Mouse (Mus musculus) limb, embryonic 15.5 days (tissue): ENCODE data around the gene Glyctk. TPM values are rescaled to one million over a fixed set of nuclear protein-coding genes. Genes with fewer than 3 reads are reported as not detected.

Source experiments
- microRNA counts: library from miRNA; unstranded; fragments of <30 nt; microRNA quantifications from one replicate; lab custom pipeline; 2016
- microRNA-seq: library from miRNA; unstranded; fragments of <30 nt; microRNA quantifications from one replicate; pipeline ENCODE4, GENCODE M21; 2016
- polyA plus RNA-seq: library from polyadenylated mRNA; unstranded; fragments of >200 nt; fragmentation: Nextera tagmentation; extraction: Ambion mirVana; gene quantifications from 2 replicates; pipeline ENCODE4 v1.2.1, GENCODE M21; 2015

Glyctk gene
- polyA plus RNA-seq, 1 experiment from 2014 or later = 2.5 TPM

MicroRNAs encoded within 50 kb of the gene (microRNA counts, 519-probe panel; counts per million panel counts)
- microRNA mmu-let-7g (lab: Ali Mortazavi, UCI) = 4,547 counts per million, percentile 97 among the panel's probes with 10 or more counts

Small RNA genes lying within 50 kb of the gene (microRNA-seq; reads per million reads assigned to microRNA genes)
- gene Mir135a-1 (1.8 reads per million), gene Mirlet7g (50,933 reads per million, percentile 99 among the genes with 10 or more reads in this experiment)

Other genes with a start within 250 kb of the Glyctk start
- gene Col6a5, start 197.5 kb downstream of the Glyctk start, polyA plus RNA-seq = 0.56 and 0.60 TPM in 2 replicates
- gene Col6a4, start 61.4 kb downstream of the Glyctk start, polyA plus RNA-seq = 0.26 and 0.47 TPM in 2 replicates
- gene Wdr82, start 12.8 kb upstream of the Glyctk start, polyA plus RNA-seq = 23.5 and 29.2 TPM in 2 replicates
- 48.6 and 52.2 TPM in 2 replicates for gene Ppm1m, start 41.6 kb upstream of the Glyctk start, polyA plus RNA-seq
- 60.0 and 68.5 TPM in 2 replicates for gene Twf2, start 45.0 kb upstream of the Glyctk start, polyA plus RNA-seq
- gene Tlr9, start 64.5 kb upstream of the Glyctk start, polyA plus RNA-seq = 0.07 and 0.12 TPM in 2 replicates
- gene Alas1, start 90.5 kb upstream of the Glyctk start, polyA plus RNA-seq = 100 and 110 TPM in 2 replicates
- 19.1 and 21.3 TPM in 2 replicates for gene Poc1a, start 122.9 kb upstream of the Glyctk start, polyA plus RNA-seq
- gene Dusp7, start 210.5 kb upstream of the Glyctk start, polyA plus RNA-seq = 39.0 and 47.0 TPM in 2 replicates